Mouse (Mus musculus) ES-E14 (cell line): ENCODE results near the gene Tdrkh.

Experiments used
- CHD2 ChIP-seq: IDR thresholded peaks from 2 replicates; pipeline ENCODE4 v1.6.1; 2014; ENCODE audit warnings: mild to moderate bottlenecking, low read depth, low read length, inconsistent platforms
- HCFC1 ChIP-seq: IDR thresholded peaks from 2 replicates; pipeline ENCODE4 v1.6.1; 2012; ENCODE audit warnings: low read length, inconsistent platforms, borderline replicate concordance; ENCODE audit not compliant: insufficient read depth
- MAFK ChIP-seq: IDR thresholded peaks from 2 replicates; pipeline ENCODE4 v1.6.1; 2014; ENCODE audit warnings: mild to moderate bottlenecking, low read depth, low read length, inconsistent platforms; ENCODE audit not compliant: insufficient read depth
- ZC3H11A ChIP-seq: IDR thresholded peaks from 2 replicates; pipeline ENCODE4 v1.6.1; 2012; ENCODE audit warnings: low read depth, mild to moderate bottlenecking, inconsistent platforms, low read length, borderline replicate concordance
- ZNF384 ChIP-seq: IDR thresholded peaks from 2 replicates; pipeline ENCODE4 v1.6.1; 2012; ENCODE audit warnings: low read depth, low read length, inconsistent platforms

- TF ChIP-seq ZC3H11A, result no peak
- TF ChIP-seq MAFK, result no peak
- no peak for TF ChIP-seq ZNF384
- TF ChIP-seq CHD2, result no peak
- no peak for TF ChIP-seq HCFC1
Observed at GRCm38 (mm10) chr3:94369709-94370108, 43.4 kb upstream of the Tdrkh start.
